In the genomic region with DNA sequence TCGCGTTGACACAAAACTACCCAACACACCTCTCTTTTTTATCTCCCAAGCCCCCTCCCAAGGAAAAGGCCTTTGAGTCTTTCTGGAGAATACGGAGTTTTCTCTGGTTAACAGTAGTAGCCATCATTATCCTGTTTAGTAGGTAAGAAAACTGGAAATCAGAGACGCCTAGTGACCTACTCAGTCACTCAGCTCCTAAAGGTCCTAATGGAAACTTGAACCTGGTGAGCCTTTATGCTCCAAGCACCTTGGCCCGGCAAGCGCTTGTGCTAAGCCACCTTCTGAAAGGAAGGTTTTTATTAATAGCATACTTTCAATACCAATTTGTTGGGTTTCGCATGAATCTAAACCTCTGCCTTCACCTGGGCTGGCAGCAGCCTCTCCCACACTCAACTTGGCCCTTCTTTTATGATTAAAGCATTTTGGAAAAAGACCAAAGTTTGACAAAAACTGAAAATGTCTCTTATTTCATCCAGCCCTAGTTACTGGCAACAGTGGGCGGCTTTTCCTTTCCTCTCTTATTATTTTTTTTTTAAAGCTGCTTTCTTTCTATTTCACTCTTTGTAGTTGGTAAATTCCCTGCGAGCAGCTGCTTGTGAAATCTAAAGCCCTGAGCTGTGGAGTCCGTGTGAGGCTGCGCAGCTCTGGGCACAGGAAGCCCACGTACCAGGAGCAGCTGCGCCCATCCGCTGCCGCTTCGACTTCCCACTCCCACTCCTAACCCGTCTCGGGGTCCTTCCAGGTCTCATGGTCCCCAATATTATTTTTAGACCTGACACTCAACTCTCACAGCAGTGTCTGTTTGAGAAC, we compare ENCODE assay signal across 10 mouse cellular contexts.
DNase-seq lines count a peak whose midpoint lies in the region; ATAC-seq and TF ChIP-seq lines count a peak whose summit lies in the region.
"Had no signal": no experiment of that assay in that cellular context is flagged by ENCODE, and none has a peak within 500 bp of the region (broad histone marks: within the 10 kb centered on the region; RNA-seq: fewer than 3 reads in every experiment).

No protein-coding gene starts in this region.

- no peak overlapping the region for H3K4me3 ChIP-seq in midbrain, embryonic 11.5 days (ENCODE audit: low read depth, low read length)
- H3K4me3 ChIP-seq in midbrain, embryonic 13.5 days (replicated peaks) = no peak overlapping the region
- H3K4me3 ChIP-seq in bone marrow, adult 2 months (replicated peaks; ENCODE audit: control insufficient read depth, low read depth, low read length) = no peak overlapping the region
- no peak overlapping the region for H3K4me3 ChIP-seq in layer of hippocampus, adult 2 months
- no peak overlapping the region for H3K4me3 ChIP-seq in cerebellum, adult 2 months (replicated peaks; ENCODE audit: insufficient read depth, low read depth, low read length)

- peak; percentile 68 for DNase-seq in midbrain, embryonic 11.5 days (ENCODE audit: low spot score, missing footprints)
- peak; percentile 54 to 68 for DNase-seq in layer of hippocampus, adult 2 months (ENCODE audit: low spot score in 2 of 2)
- peak; percentile 71 for DNase-seq in naive thymus-derived CD4-positive, alpha-beta T cell, adult 2 months (ENCODE audit: low read depth)
- DNase-seq in heart, adult 8-10 months (ENCODE audit: low spot score) = no peak
- no peak for DNase-seq in cerebellum, adult 2 months
- DNase-seq in adrenal gland, postnatal 36 days = no peak
- DNase-seq: cerebellum, adult 18-20 months; kidney, adult 11 months had no signal

- no peaks in the 10 kb centered on the region for H3K36me3 ChIP-seq in midbrain, embryonic 11.5 days (ENCODE audit: control insufficient read depth, insufficient read depth, low read length)
- H3K36me3 ChIP-seq in midbrain, embryonic 13.5 days = no peaks in the 10 kb centered on the region

- H3K27me3 ChIP-seq in midbrain, embryonic 11.5 days (ENCODE audit: control insufficient read depth, insufficient read depth, low read length) = no peaks in the 10 kb centered on the region
- H3K27me3 ChIP-seq in midbrain, embryonic 13.5 days = no peaks in the 10 kb centered on the region
- H3K27me3 ChIP-seq in cerebellum, adult 2 months (ENCODE audit: control insufficient read depth, insufficient read depth, low read length) = no peaks in the 10 kb centered on the region

- no peak for TF ChIP-seq POLR2A in bone marrow, adult 2 months (IDR thresholded peaks at IDR 0.05; ENCODE audit: borderline replicate concordance, control insufficient read depth, low read depth, low read length)
- no peak for TF ChIP-seq POLR2A in cerebellum, adult 2 months (IDR thresholded peaks at IDR 0.05; ENCODE audit: borderline replicate concordance, insufficient read depth, low read length)

- H3K9me3 ChIP-seq in midbrain, embryonic 11.5 days (ENCODE audit: control insufficient read depth, low read length) = no peaks in the 10 kb centered on the region
- no peaks in the 10 kb centered on the region for H3K9me3 ChIP-seq in midbrain, embryonic 13.5 days

- TF ChIP-seq CTCF in bone marrow, adult 2 months (IDR thresholded peaks at IDR 0.05; ENCODE audit: control insufficient read depth, insufficient read depth, low read length) = no peak
- no peak for TF ChIP-seq CTCF in layer of hippocampus, adult 2 months (conservative IDR thresholded peaks at IDR 0.05)
- no peak for TF ChIP-seq CTCF in cerebellum, adult 2 months (IDR thresholded peaks at IDR 0.05; ENCODE audit: borderline replicate concordance, insufficient read depth, low read depth, low read length)

- H3K4me1 ChIP-seq in midbrain, embryonic 11.5 days (ENCODE audit: control insufficient read depth, insufficient read depth, low read length) = peaks cover 14% of the 10 kb centered on the region
- H3K4me1 ChIP-seq in midbrain, embryonic 13.5 days (replicated peaks) = peaks cover 30% of the 10 kb centered on the region
- H3K4me1 ChIP-seq in bone marrow, adult 2 months (ENCODE audit: control insufficient read depth, insufficient read depth, low read length) = peaks cover 1% of the 10 kb centered on the region; the same call in 1 of the 2 replicates
- H3K4me1 ChIP-seq in cerebellum, adult 2 months (ENCODE audit: control insufficient read depth, insufficient read depth, low read length) = peaks cover 27% of the 10 kb centered on the region

- H3K27ac ChIP-seq in midbrain, embryonic 11.5 days (ENCODE audit: low read depth, low read length) = no peak overlapping the region
- no peak overlapping the region for H3K27ac ChIP-seq in midbrain, embryonic 13.5 days
- H3K27ac ChIP-seq in bone marrow, adult 2 months (ENCODE audit: control insufficient read depth, insufficient read depth, low read depth, low read length, poor library complexity) = peak overlapping the region; percentile 34
- H3K27ac ChIP-seq in layer of hippocampus, adult 2 months = peak overlapping the region; percentile 84
- no peak overlapping the region for H3K27ac ChIP-seq in cerebellum, adult 2 months (ENCODE audit: insufficient read depth, low read length)

- 93% methylated on average over 18 of the region's 18 CpGs for whole genome bisulfite sequencing in midbrain, embryonic 11.5 days
- 91% methylated on average over 18 of the region's 18 CpGs for WGBS in midbrain, embryonic 13.5 days
- 51% methylated on average over 18 of the region's 18 CpGs for WGBS in bone marrow, adult 2 months
- WGBS in cerebellum, adult 2 months = 92% methylated on average over 18 of the region's 18 CpGs

- ATAC-seq in midbrain, embryonic 11.5 days (ENCODE audit: low FRiP score) = no peak
- ATAC-seq in midbrain, embryonic 13.5 days = no peak

- no peak overlapping the region for H3K9ac ChIP-seq in midbrain, embryonic 11.5 days (ENCODE audit: low read length)
- H3K9ac ChIP-seq in midbrain, embryonic 13.5 days (replicated peaks) = no peak overlapping the region

- no peak overlapping the region for H3K4me2 ChIP-seq in midbrain, embryonic 11.5 days
- H3K4me2 ChIP-seq in midbrain, embryonic 13.5 days (replicated peaks) = no peak overlapping the region

Comparison
In these comparisons a context has a peak if more than half of its experiments do, and no peak if none do; other contexts are left out.
1. DNase-seq: peak in midbrain, embryonic 11.5 days (single experiment), layer of hippocampus, adult 2 months (2 of 2) and naive thymus-derived CD4-positive, alpha-beta T cell, adult 2 months (single experiment); none in heart, adult 8-10 months (single experiment), cerebellum, adult 2 months (0 of 2) and adrenal gland, postnatal 36 days (0 of 2).
2. H3K27ac ChIP-seq: peak in bone marrow, adult 2 months (single experiment) and layer of hippocampus, adult 2 months (single experiment); none in midbrain, embryonic 11.5 days (single experiment), midbrain, embryonic 13.5 days (single experiment) and cerebellum, adult 2 months (single experiment).